Mouse (Mus musculus) kidney, adult 2 months (tissue): Measurements from ENCODE around the gene Slc35b4.

Experiments
- CTCF ChIP-seq: fragments of 200-500 bp; conservative IDR thresholded peaks from 2 replicates; pipeline ENCODE4 v1.5.1; 2011; ENCODE audit warnings: low read depth, mild to moderate bottlenecking, control low read depth, low read length, moderate library complexity, mixed read lengths; ENCODE audit not compliant: insufficient read depth, insufficient read length
- POLR2A ChIP-seq: fragments of 200-500 bp; IDR thresholded peaks from one replicate; pipeline ENCODE4 v1.6.1; 2011; ENCODE audit warnings: low read depth, low read length, control low read depth

DNA sequence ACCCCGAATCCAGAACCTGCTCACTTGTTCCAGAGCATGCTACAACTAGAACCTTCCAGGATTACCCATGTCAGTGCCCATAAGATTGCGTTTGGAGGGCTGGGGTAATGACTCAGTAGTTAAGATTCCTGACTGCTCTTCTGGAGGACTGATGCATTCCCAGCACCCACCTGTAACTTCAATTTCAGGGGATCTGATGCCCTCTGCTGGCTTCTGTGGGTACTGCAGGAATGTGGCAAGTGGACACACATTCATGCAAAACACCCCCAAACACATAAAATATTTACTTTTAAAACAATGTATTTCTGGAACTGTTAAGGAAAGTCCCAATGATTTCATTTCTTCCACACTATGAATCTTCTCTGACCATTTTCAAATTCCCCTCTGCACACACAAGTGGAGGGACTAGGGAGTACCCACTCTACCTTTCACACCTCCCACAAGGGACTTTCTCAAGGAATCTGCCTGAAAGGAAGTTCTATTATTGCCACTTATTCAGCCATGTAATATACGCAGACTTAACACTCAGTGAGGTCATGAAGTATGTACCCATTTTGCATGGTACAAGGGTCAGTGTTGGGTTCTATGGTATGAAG, 48.2 kb upstream of the Slc35b4 start:
- no peak for TF ChIP-seq CTCF
- no peak for TF ChIP-seq POLR2A
